Mouse (Mus musculus) monocyte, adult 59 days (primary cell): ENCODE data around the gene Stx1b. TPM values are rescaled to one million over a fixed set of nuclear protein-coding genes. Genes with fewer than 3 reads are reported as not detected.

Experiments
- total RNA-seq, 2 experiments: library from RNA; stranded (reverse); gene quantifications; one replicate each; pipeline ENCODE4 v1.2.4; 2023

The Stx1b gene
- under 1 TPM in 1 of 2 experiments, not detected in 1; 0.13 TPM for total RNA-seq

GRCm38 (mm10) chr7:127824176-127824871, at the start of gene Stx1b, which contains the start of gene Stx4a:
Gene Stx1b, minus strand, starts transcription at chr7:127824549.
Gene Stx4a, plus strand, starts transcription at chr7:127824294.

GRCm38 (mm10) chr7:127800435-127801009, 23.8 kb downstream of the Stx1b start, which contains the start of gene Hsd3b7:
Gene Hsd3b7, plus strand, starts transcription at chr7:127800604.

GRCm38 (mm10) chr7:127785308-127785707, 39.0 kb downstream of the Stx1b start, which contains the start of gene Gm49388:
Gene Gm49388, plus strand, starts transcription at chr7:127785608.

GRCm38 (mm10) chr7:127776426-127776825, 47.9 kb downstream of the Stx1b start, which contains the start of gene Setd1a:
Gene Setd1a, plus strand, starts transcription at chr7:127776670.

GRCm38 (mm10) chr7:127769651-127770038, 54.7 kb downstream of the Stx1b start, which contains the start of gene Orai3:
Gene Orai3, plus strand, starts transcription at chr7:127769815.

Other genes with a start within 250 kb of the Stx1b start
- 1 to 10 TPM in 1 of 2 experiments, not detected in 1; 1.2 TPM for gene Ccdc189, start 236.0 kb downstream of the Stx1b start, total RNA-seq
- gene Rnf40, start 235.8 kb downstream of the Stx1b start, total RNA-seq, result 10 to 100 TPM; 70.9 to 74.4 TPM
- 1 to 10 TPM; 4.9 to 6.7 TPM for gene Zfp629, start 208.8 kb downstream of the Stx1b start, total RNA-seq
- 10 to 100 TPM; 38.5 to 43.9 TPM for gene Bcl7c, start 115.6 kb downstream of the Stx1b start, total RNA-seq
- gene Ctf1, start 111.8 kb downstream of the Stx1b start, total RNA-seq, result not detected
- gene Ctf2, start 92.4 kb downstream of the Stx1b start, total RNA-seq, result not detected
- gene Fbxl19, start 80.0 kb downstream of the Stx1b start, total RNA-seq, result 10 to 100 TPM in 1 of 2 experiments, 1 to 10 TPM in 1; 9.8 to 11.1 TPM
- 10 to 100 TPM; 52.5 to 54.7 TPM for gene Orai3, start 54.7 kb downstream of the Stx1b start, total RNA-seq
- gene Setd1a, start 47.9 kb downstream of the Stx1b start, total RNA-seq, result 10 to 100 TPM; 45.6 to 53.7 TPM
- not detected for gene Gm49388, start 38.9 kb downstream of the Stx1b start, total RNA-seq
- 10 to 100 TPM; 26.3 to 30.0 TPM for gene Hsd3b7, start 23.9 kb downstream of the Stx1b start, total RNA-seq
- gene Stx4a, start 255 bp downstream of the Stx1b start, total RNA-seq, result 100 to 1,000 TPM; 136 to 139 TPM
- 10 to 100 TPM; 48.4 to 48.8 TPM for gene Zfp646, start 51.7 kb upstream of the Stx1b start, total RNA-seq
- 1 to 10 TPM; 7.6 to 9.2 TPM for gene Zfp668, start 52.3 kb upstream of the Stx1b start, total RNA-seq
- 1 to 10 TPM; 1.0 to 1.3 TPM for gene Prss53, start 66.4 kb upstream of the Stx1b start, total RNA-seq
- not detected for gene Gm21974, start 70.9 kb upstream of the Stx1b start, total RNA-seq
- 10 to 100 TPM; 19.8 to 22.4 TPM for gene Vkorc1, start 71.1 kb upstream of the Stx1b start, total RNA-seq
- 10 to 100 TPM; 28.2 to 30.0 TPM for gene Bckdk, start 79.5 kb upstream of the Stx1b start, total RNA-seq
- gene Kat8, start 88.0 kb upstream of the Stx1b start, total RNA-seq, result 10 to 100 TPM; 28.7 to 31.1 TPM
- gene Prss8, start 105.6 kb upstream of the Stx1b start, total RNA-seq, result not detected
- 1 to 10 TPM in 1 of 2 experiments, under 1 TPM in 1; 0.70 to 1.4 TPM for gene Prss36, start 122.2 kb upstream of the Stx1b start, total RNA-seq
- gene Fus, start 142.9 kb upstream of the Stx1b start, total RNA-seq, result 100 to 1,000 TPM; 505 to 623 TPM
- gene Pycard, start 169.3 kb upstream of the Stx1b start, total RNA-seq, result 10 to 100 TPM; 60.4 to 89.0 TPM
- under 1 TPM in 1 of 2 experiments, not detected in 1; 0.64 TPM for gene Trim72, start 179.4 kb upstream of the Stx1b start, total RNA-seq
- 100 to 1,000 TPM; 557 to 582 TPM for gene Itgam, start 238.1 kb upstream of the Stx1b start, total RNA-seq
- 10 to 100 TPM; 12.8 to 19.9 TPM for gene Gm49368, start 238.1 kb upstream of the Stx1b start, total RNA-seq